Mouse (Mus musculus) C2C12 (cell line): ENCODE results near the gene Vmn1r200. TPM values are rescaled to one million over a fixed set of nuclear protein-coding genes. Genes with fewer than 3 reads are reported as not detected.
"Not testable (repeated sequence)": the region's sequence is repeated elsewhere in the genome, so short reads cannot be mapped to it uniquely, and the experiment has no call there.

Experiments
- H3K27me3 ChIP-seq: one replicate; pipeline ENCODE4 v1.6.1; 2011; ENCODE audit not compliant: control insufficient read depth, insufficient read depth, insufficient read length
- H3K36me3 ChIP-seq: one replicate; pipeline ENCODE4 v1.6.1; 2011; ENCODE audit not compliant: control insufficient read depth, insufficient read depth
- H3K4me3 ChIP-seq: one replicate; pipeline ENCODE4 v1.5.1; 2011; ENCODE audit warnings: mild to moderate bottlenecking, control low read depth; ENCODE audit not compliant: poor library complexity, insufficient read depth, severe bottlenecking
- H3K79me2 ChIP-seq: one replicate; pipeline ENCODE4 v1.6.1; 2011; ENCODE audit not compliant: control insufficient read depth, insufficient read depth
- H3K79me3 ChIP-seq: one replicate; pipeline ENCODE4 v1.6.1; 2011; ENCODE audit warnings: low read depth, control low read depth
- H3ac ChIP-seq: one replicate; pipeline ENCODE3; 2011; ENCODE audit warnings: low read depth; ENCODE audit not compliant: control insufficient read depth, insufficient read length
- CEBPB ChIP-seq: IDR thresholded peaks from one replicate; pipeline ENCODE4 v1.6.1; 2011; ENCODE audit warnings: low read depth, mild to moderate bottlenecking, control low read depth, moderate library complexity
- CTCF ChIP-seq: IDR thresholded peaks from one replicate; pipeline ENCODE4 v1.5.1; 2011; ENCODE audit not compliant: control insufficient read depth, insufficient read depth, insufficient read length
- FOSL1 ChIP-seq: IDR thresholded peaks from one replicate; pipeline ENCODE4 v1.8.0; 2011; ENCODE audit warnings: mild to moderate bottlenecking, low read length; ENCODE audit not compliant: poor library complexity, insufficient read depth, severe bottlenecking
- MAX ChIP-seq: IDR thresholded peaks from one replicate; pipeline ENCODE4 v1.6.1; 2011; ENCODE audit warnings: mild to moderate bottlenecking, control low read depth
- MYOD1 ChIP-seq: IDR thresholded peaks from one replicate; pipeline ENCODE4 v1.6.1; 2011; ENCODE audit warnings: low read depth; ENCODE audit not compliant: control insufficient read depth, insufficient read length
- MYOG ChIP-seq: IDR thresholded peaks from one replicate; pipeline ENCODE4 v1.6.1; 2011; ENCODE audit not compliant: control insufficient read depth, insufficient read length; ENCODE audit errors: extremely low read depth
- USF1 ChIP-seq: IDR thresholded peaks from one replicate; pipeline ENCODE4 v1.6.1; 2011; ENCODE audit warnings: low read depth, mild to moderate bottlenecking, control low read depth, moderate library complexity
- long read RNA-seq, 2 experiments: library from polyadenylated mRNA; unstranded; transcript quantifications; one replicate each; pipeline ENCODE4 v2.0.0; 2019 to 2020
- polyA plus RNA-seq: library from polyadenylated mRNA; unstranded; fragments of >200 nt; fragmentation: generic; extraction: Trizol; gene quantifications from one replicate; pipeline ENCODE4 v1.2.1, GENCODE M21; 2012; ENCODE audit warnings: missing spikeins

Gene Vmn1r200
- polyA plus RNA-seq: not detected
- long read RNA-seq, experiment 1: 0 reads
- long read RNA-seq, experiment 2: 0 reads

DNA sequence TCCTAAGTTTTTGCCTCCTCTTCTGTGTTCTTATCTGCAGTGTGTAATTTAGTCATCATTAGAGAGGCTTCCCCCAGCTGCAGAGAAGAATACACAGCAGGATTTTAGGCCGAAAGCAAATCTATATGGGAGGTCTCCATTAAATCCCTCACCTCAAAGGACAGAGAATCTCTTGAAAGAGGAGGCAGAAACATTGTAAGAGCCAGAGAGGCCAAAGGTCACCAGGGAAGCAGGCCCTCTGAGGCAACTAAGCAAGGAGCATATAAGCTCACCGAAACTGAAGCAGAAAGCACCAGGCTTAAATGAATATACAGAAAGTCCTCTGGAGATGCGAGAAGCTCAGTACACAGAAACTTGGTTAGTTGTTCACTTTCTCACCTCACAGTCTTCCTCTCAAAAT lies at the start of gene Vmn1r200:
Gene Vmn1r200 (plus strand): TSS at position 301 of the 400 bp plus-strand sequence.
- H3K79me3 ChIP-seq: no peaks in the 10 kb centered on the region
- no peaks in the 10 kb centered on the region for H3K27me3 ChIP-seq
- H3ac ChIP-seq: no peak within 1 kb of the TSS
- no peaks in the 10 kb centered on the region for H3K79me2 ChIP-seq
- no peaks in the 10 kb centered on the region for H3K36me3 ChIP-seq
- H3K4me3 ChIP-seq: no peak within 1 kb of the TSS
- TF ChIP-seq MAX (no peak), USF1 (no peak), FOSL1 (no peak), MYOD1 (no peak), CTCF (no peak)

DNA sequence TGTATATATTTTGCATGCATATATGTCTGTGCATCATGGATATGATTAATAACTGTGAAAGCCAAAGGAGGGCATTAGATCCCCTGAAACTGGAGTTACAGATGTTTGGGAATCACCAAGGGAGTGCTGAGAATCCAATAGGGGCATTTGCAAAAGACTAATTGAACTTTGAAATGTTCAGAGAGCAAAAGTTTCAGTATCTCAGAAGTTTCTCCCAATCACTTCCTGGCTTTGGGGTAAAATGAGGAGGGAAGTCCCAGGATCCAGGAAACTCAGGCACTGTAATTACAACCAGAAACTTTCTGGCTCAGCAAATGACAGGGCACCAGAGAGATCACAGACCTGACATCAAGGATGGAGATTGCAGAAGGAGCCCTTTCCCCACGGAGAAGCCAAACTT lies 40.1 kb upstream of the Vmn1r200 start, which contains the start of gene Vmn1r198:
Gene Vmn1r198 (plus strand): TSS at position 301 of the 400 bp plus-strand sequence.
- no peaks in the 10 kb centered on the region for H3K27me3 ChIP-seq
- no peaks in the 10 kb centered on the region for H3K79me3 ChIP-seq
- H3K36me3 ChIP-seq: no peaks in the 10 kb centered on the region
- no peaks in the 10 kb centered on the region for H3K79me2 ChIP-seq
- no peak within 1 kb of the TSS for H3K4me3 ChIP-seq
- TF ChIP-seq FOSL1: no peak
- no peak for TF ChIP-seq USF1
- no peak for TF ChIP-seq CEBPB
- no peak for TF ChIP-seq MAX
- TF ChIP-seq MYOG: no peak
- TF ChIP-seq CTCF: no peak
- TF ChIP-seq MYOD1: no peak
- H3ac ChIP-seq: no peak within 1 kb of the TSS

DNA sequence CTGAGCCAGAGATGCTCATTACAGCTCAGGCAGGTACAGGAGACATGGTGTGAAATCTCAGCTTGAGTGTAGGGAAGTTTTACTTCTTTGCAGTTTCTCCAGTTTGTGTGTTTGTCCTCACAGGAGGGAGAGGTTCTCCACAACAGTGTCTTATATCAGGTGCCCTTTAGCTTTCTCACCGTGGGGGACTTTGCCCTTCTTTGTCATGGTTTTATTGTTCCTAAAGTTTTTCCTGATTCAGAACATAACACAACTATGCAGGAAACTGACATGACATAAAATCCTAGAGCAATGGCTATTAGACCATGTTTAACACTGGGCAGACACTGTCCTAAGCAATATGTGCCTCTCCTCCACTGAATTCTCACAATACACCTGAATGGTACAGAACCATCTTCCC lies 39.4 kb upstream of the Vmn1r200 start:
- no peaks in the 10 kb centered on the region for H3K79me3 ChIP-seq
- H3K4me3 ChIP-seq: no peak overlapping the region
- no peaks in the 10 kb centered on the region for H3K27me3 ChIP-seq
- H3ac ChIP-seq: no peak overlapping the region
- H3K79me2 ChIP-seq: no peaks in the 10 kb centered on the region
- TF ChIP-seq CEBPB: no peak
- no peak for TF ChIP-seq MYOD1
- no peak for TF ChIP-seq MAX
- TF ChIP-seq MYOG: no peak
- no peak for TF ChIP-seq CTCF
- TF ChIP-seq FOSL1: no peak
- no peak for TF ChIP-seq USF1
- no peaks in the 10 kb centered on the region for H3K36me3 ChIP-seq

DNA sequence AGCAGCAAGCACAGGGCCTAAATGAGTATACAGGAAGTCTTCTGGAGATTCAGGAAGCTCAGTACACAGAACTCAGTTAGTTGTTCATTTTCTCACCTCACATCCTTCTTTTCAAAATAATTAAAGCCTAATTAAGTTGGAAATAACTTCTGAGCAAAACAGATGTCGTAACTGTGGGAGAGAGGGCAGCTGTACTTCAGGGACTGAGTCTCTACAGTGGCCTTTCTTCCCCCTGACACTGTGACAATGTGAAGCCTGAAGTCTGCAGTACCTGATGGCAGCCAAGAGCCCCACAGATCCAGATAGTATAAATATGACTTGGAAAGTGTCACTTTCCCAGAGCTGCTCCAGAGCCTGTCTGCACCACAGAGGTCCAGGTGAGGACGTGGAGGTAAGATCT lies 10.7 kb upstream of the Vmn1r200 start, which contains the start of gene Vmn1r199:
Gene Vmn1r199 (plus strand): TSS at position 301 of the 400 bp plus-strand sequence.
- Histone ChIP-seq H3K4me3 (no peak within 1 kb of the TSS), H3K36me3 (no peaks in the 10 kb centered on the region), H3K27me3 (no peaks in the 10 kb centered on the region), H3ac (no peak within 1 kb of the TSS), H3K79me3 (no peaks in the 10 kb centered on the region), H3K79me2 (no peaks in the 10 kb centered on the region)
- TF ChIP-seq CEBPB (no peak), MAX (no peak), MYOG (no peak), USF1 (no peak), MYOD1 (no peak), CTCF (no peak), FOSL1 (no peak)

DNA sequence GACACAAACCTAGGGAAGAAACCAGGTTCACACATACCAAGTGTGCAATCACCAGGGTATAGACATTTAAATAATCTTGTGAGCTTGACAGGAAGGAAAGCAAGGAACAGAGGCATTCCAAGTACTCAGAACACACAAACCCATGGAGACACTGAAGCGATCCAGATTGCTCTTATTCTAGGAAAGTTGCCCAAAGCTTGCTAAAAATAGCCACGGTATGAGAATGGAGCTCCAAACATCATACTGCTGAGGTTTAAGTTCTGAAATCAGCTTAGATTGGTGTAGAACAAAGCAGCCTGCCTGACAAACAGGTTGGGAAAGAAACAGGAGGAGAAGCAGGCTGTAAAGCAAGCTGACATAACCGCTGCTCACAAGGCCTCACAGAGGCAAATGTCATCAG lies 9.0 kb upstream of the Vmn1r200 start:
- not testable (repeated sequence) for H3ac ChIP-seq, H3K27me3 ChIP-seq, H3K79me2 ChIP-seq, H3K36me3 ChIP-seq, H3K79me3 ChIP-seq, H3K4me3 ChIP-seq

DNA sequence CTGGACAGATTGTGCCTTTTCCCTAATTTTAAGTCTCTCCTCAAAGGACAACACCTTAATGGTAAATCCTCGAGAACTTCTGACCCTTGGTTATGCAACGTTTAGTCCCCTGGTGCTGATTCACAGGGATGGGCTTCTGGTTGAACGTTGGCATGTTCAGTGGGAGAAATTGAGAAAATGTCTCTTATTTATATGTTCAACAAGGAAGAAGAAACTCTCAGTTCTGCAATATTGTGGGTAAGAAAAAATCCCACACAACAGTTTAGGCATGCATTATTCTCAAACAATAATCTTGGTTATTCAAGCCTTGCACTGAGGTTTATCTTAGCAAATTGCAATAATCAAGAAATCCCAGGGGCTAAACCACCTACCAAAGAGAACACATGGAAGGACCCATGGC lies 6.8 kb upstream of the Vmn1r200 start:
- TF ChIP-seq FOSL1: no peak
- TF ChIP-seq USF1: no peak
- no peak for TF ChIP-seq CTCF
- no peak for TF ChIP-seq MYOD1
- TF ChIP-seq CEBPB: no peak
- no peaks in the 10 kb centered on the region for H3K27me3 ChIP-seq
- H3K79me3 ChIP-seq: no peaks in the 10 kb centered on the region
- no peak overlapping the region for H3K4me3 ChIP-seq
- H3K79me2 ChIP-seq: no peaks in the 10 kb centered on the region
- H3ac ChIP-seq: no peak overlapping the region
- no peaks in the 10 kb centered on the region for H3K36me3 ChIP-seq
